ENCODE assay signal across 21 mouse cellular contexts in genomic region chr2:8468989-8469388, GRCm38 (mm10).
DNase-seq lines count a peak whose midpoint lies in the region; ATAC-seq and TF ChIP-seq lines count a peak whose summit lies in the region.
"Had no signal": no experiment of that assay in that cellular context is flagged by ENCODE, and none has a peak within 500 bp of the region (broad histone marks: within the 10 kb centered on the region; RNA-seq: fewer than 3 reads in every experiment).

No protein-coding gene starts in this region.

- peaks cover 12% of the 10 kb centered on the region for H3K4me1 ChIP-seq in forebrain, embryonic 10.5 days
- no peaks in the 10 kb centered on the region for H3K4me1 ChIP-seq in forebrain, embryonic 11.5 days (replicated peaks; ENCODE audit: control insufficient read depth, insufficient read depth, low read length)
- H3K4me1 ChIP-seq in cortical plate, adult 2 months (ENCODE audit: control insufficient read depth, insufficient read depth, low read length): no peaks in the 10 kb centered on the region
- H3K4me1 ChIP-seq in forebrain, embryonic 16.5 days (replicated peaks; ENCODE audit: control insufficient read depth, insufficient read depth, low read length): peaks cover 5% of the 10 kb centered on the region
- H3K4me1 ChIP-seq: embryonic facial prominence, embryonic 13.5 days; heart, embryonic 15.5 days; hindbrain, embryonic 15.5 days had no signal

- TF ChIP-seq CTCF in left cerebral cortex, adult 2 months (IDR thresholded peaks at IDR 0.05): no peak
- TF ChIP-seq CTCF in cortical plate, adult 2 months (IDR thresholded peaks at IDR 0.05; ENCODE audit: extremely low read depth, insufficient read depth, low read length): no peak

- H3K4me2 ChIP-seq in forebrain, embryonic 11.5 days (ENCODE audit: low read depth, low read length, severe bottlenecking): no peak overlapping the region
- H3K4me2 ChIP-seq in forebrain, embryonic 16.5 days (ENCODE audit: low read length): no peak overlapping the region
- H3K4me2 ChIP-seq: embryonic facial prominence, embryonic 13.5 days; heart, embryonic 11.5 days; heart, embryonic 15.5 days; hindbrain, embryonic 15.5 days had no signal

- intact Hi-C loops in left cerebral cortex, adult 2 months (cut with DNase I): no loop called here
- intact Hi-C loops in left cerebral cortex, postnatal 10 days (cut with DNase I): no loop called here

- ATAC-seq in forebrain, embryonic 11.5 days (replicated peaks; ENCODE audit: low FRiP score): no peak
- ATAC-seq in forebrain, embryonic 16.5 days: no peak
- ATAC-seq: activated CD4-positive, CD25-positive, alpha-beta regulatory T cell, adult 4 months; intestine, embryonic 16.5 days; Patski had no signal

- H3K36me3 ChIP-seq in forebrain, embryonic 10.5 days (replicated peaks): no peaks in the 10 kb centered on the region
- no peaks in the 10 kb centered on the region for H3K36me3 ChIP-seq in forebrain, embryonic 11.5 days (ENCODE audit: control insufficient read depth, insufficient read depth, low read length)
- H3K36me3 ChIP-seq in forebrain, embryonic 16.5 days (ENCODE audit: control insufficient read depth, insufficient read depth): no peaks in the 10 kb centered on the region
- H3K36me3 ChIP-seq: embryonic facial prominence, embryonic 13.5 days; heart, embryonic 15.5 days; hindbrain, embryonic 15.5 days had no signal

- H3K9ac ChIP-seq in forebrain, embryonic 11.5 days (ENCODE audit: low read length): no peak overlapping the region
- H3K9ac ChIP-seq in forebrain, embryonic 16.5 days (replicated peaks; ENCODE audit: low read depth, low read length): no peak overlapping the region
- H3K9ac ChIP-seq: embryonic facial prominence, embryonic 13.5 days; heart, embryonic 15.5 days; hindbrain, embryonic 15.5 days had no signal

- DNase-seq in forebrain, embryonic 10.5 days (ENCODE audit: extremely low spot score, low spot score): no peak
- no peak for DNase-seq in forebrain, embryonic 11.5 days (ENCODE audit: low spot score)
- DNase-seq in left cerebral cortex, adult 2 months (ENCODE audit: extremely low spot score in 1 of 2, low spot score in 2 of 2): no peak
- no peak for DNase-seq in left cerebral cortex, postnatal 10 days (ENCODE audit: extremely low spot score in 1 of 2, low spot score in 2 of 2)
- DNase-seq in cerebellum, postnatal 25 days: no peak
- DNase-seq: adrenal gland, postnatal 14 days; cerebellum, adult 11-12 months; cerebellum, adult 9-10 months; embryo, embryonic 11 days; gastrocnemius, postnatal 10 days; heart, adult 18-20 months; heart, postnatal 14 days had no signal

- H3K27me3 ChIP-seq in forebrain, embryonic 10.5 days (ENCODE audit: poor library complexity, severe bottlenecking): no peaks in the 10 kb centered on the region
- no peaks in the 10 kb centered on the region for H3K27me3 ChIP-seq in forebrain, embryonic 11.5 days (ENCODE audit: control insufficient read depth, insufficient read depth, low read length)
- no peaks in the 10 kb centered on the region for H3K27me3 ChIP-seq in forebrain, embryonic 16.5 days (replicated peaks; ENCODE audit: control insufficient read depth, insufficient read depth, low read length)
- H3K27me3 ChIP-seq: embryonic facial prominence, embryonic 13.5 days; heart, embryonic 15.5 days; hindbrain, embryonic 15.5 days had no signal

- no peaks in the 10 kb centered on the region for H3K9me3 ChIP-seq in forebrain, embryonic 10.5 days
- H3K9me3 ChIP-seq in forebrain, embryonic 11.5 days (ENCODE audit: control insufficient read depth, low read length): no peaks in the 10 kb centered on the region
- H3K9me3 ChIP-seq in forebrain, embryonic 16.5 days (ENCODE audit: control insufficient read depth, low read length): no peaks in the 10 kb centered on the region
- H3K9me3 ChIP-seq: embryonic facial prominence, embryonic 13.5 days; heart, embryonic 15.5 days; hindbrain, embryonic 15.5 days had no signal

- 45% methylated on average over 2 of the region's 2 CpGs for WGBS in forebrain, embryonic 10.5 days
- WGBS in forebrain, embryonic 11.5 days: 53% methylated on average over 2 of the region's 2 CpGs
- 50% methylated on average over 2 of the region's 2 CpGs for WGBS in forebrain, embryonic 16.5 days

- peak overlapping the region; percentile 25; the same call in 1 of the 2 replicates for H3K27ac ChIP-seq in forebrain, embryonic 10.5 days
- H3K27ac ChIP-seq in forebrain, embryonic 11.5 days (ENCODE audit: low read depth, low read length): no peak overlapping the region
- H3K27ac ChIP-seq in left cerebral cortex, adult 2 months: peak overlapping the region; percentile 78
- 0 out of 2 replicates have a peak overlapping the region, but pooled peaks have one; percentile 50 for H3K27ac ChIP-seq in cortical plate, adult 2 months (ENCODE audit: insufficient read depth, low read length)
- peak overlapping the region; percentile 83 for H3K27ac ChIP-seq in forebrain, embryonic 16.5 days (ENCODE audit: low read length)
- H3K27ac ChIP-seq: embryonic facial prominence, embryonic 13.5 days; heart, embryonic 15.5 days; hindbrain, embryonic 15.5 days had no signal

- no peak overlapping the region for H3K4me3 ChIP-seq in forebrain, embryonic 10.5 days
- H3K4me3 ChIP-seq in forebrain, embryonic 11.5 days (ENCODE audit: low read depth, low read length): no peak overlapping the region
- H3K4me3 ChIP-seq in left cerebral cortex, adult 2 months: no peak overlapping the region
- H3K4me3 ChIP-seq in cortical plate, adult 2 months (ENCODE audit: insufficient read depth, low read length): no peak overlapping the region
- H3K4me3 ChIP-seq in forebrain, embryonic 16.5 days (replicated peaks; ENCODE audit: low read length): no peak overlapping the region
- H3K4me3 ChIP-seq: embryonic facial prominence, embryonic 13.5 days; heart, embryonic 15.5 days; hindbrain, embryonic 15.5 days had no signal

- TF ChIP-seq POLR2A in cortical plate, adult 2 months (IDR thresholded peaks at IDR 0.05; ENCODE audit: extremely low read depth, insufficient read depth, low read length): no peak
